Mouse (Mus musculus) hindbrain, postnatal 0 days (tissue): ENCODE data around the gene Galnt12. TPM values are rescaled to one million over a fixed set of nuclear protein-coding genes. Genes with fewer than 3 reads are reported as not detected.

Experiments used
- ATAC-seq: fragments of 200-750 bp; cut with Nextera tagmentation; 2 replicates; pipeline ENCODE4 v1.8.0; 2017; ENCODE audit warnings: mild to moderate bottlenecking, moderate TSS enrichment, moderate library complexity
- DNase-seq: peaks from one replicate; pipeline ENCODE4 v3.0.0-alpha.2; 2015; ENCODE audit warnings: low spot score
- H3K27ac ChIP-seq: fragments of 300-500 bp; sonication (generic); 2 replicates; pipeline ENCODE4 v1.5.1; 2014; ENCODE audit warnings: mild to moderate bottlenecking
- H3K27me3 ChIP-seq: fragments of 300-500 bp; sonication (generic); 2 replicates; pipeline ENCODE4 v1.6.1; 2014; ENCODE audit warnings: low read length, mixed read lengths; ENCODE audit not compliant: insufficient read depth
- H3K36me3 ChIP-seq: fragments of 300-500 bp; sonication (generic); 2 replicates; pipeline ENCODE4 v1.6.1; 2014; ENCODE audit warnings: low read length, mixed read lengths; ENCODE audit not compliant: insufficient read depth
- H3K4me1 ChIP-seq: fragments of 300-500 bp; sonication (generic); 2 replicates; pipeline ENCODE4 v1.6.1; 2014; ENCODE audit warnings: antibody characterized with exemption, low read length, mixed read lengths; ENCODE audit not compliant: insufficient read depth
- H3K4me2 ChIP-seq: fragments of 300-500 bp; sonication (generic); 2 replicates; pipeline ENCODE4 v1.6.1; 2014; ENCODE audit warnings: low read depth, mild to moderate bottlenecking, low read length, moderate library complexity, mixed read lengths
- H3K4me3 ChIP-seq: fragments of 300-500 bp; sonication (generic); 2 replicates; pipeline ENCODE4 v1.5.1; 2014; ENCODE audit warnings: low read length
- H3K9ac ChIP-seq: fragments of 300-500 bp; sonication (generic); replicated peaks from 2 replicates; pipeline ENCODE4 v1.6.1; 2014; ENCODE audit warnings: mild to moderate bottlenecking, low read length, moderate library complexity, mixed read lengths
- H3K9me3 ChIP-seq: fragments of 300-500 bp; sonication (generic); 2 replicates; pipeline ENCODE4 v1.6.1; 2016; ENCODE audit warnings: low read length, mixed read lengths
- CTCF ChIP-seq: IDR thresholded peaks from 2 replicates; pipeline ENCODE4 v1.5.1; 2016; ENCODE audit warnings: antibody characterized with exemption, control low read depth, low read depth
- WGBS: fragments of 180-500 bp; shearing (Covaris S2); extraction: QIAGEN DNeasy Blood & Tissue Kit; methylation state at CpG from one replicate; pipeline ENCODE4 v1.1.7; 2014; 5-methylcytosine and 5-hydroxymethylcytosine counted together
- polyA plus RNA-seq: library from polyadenylated mRNA; unstranded; fragments of >200 nt; fragmentation: Nextera tagmentation; extraction: Ambion mirVana; gene quantifications from 2 replicates; pipeline ENCODE4 v1.2.1, GENCODE M21; 2015
- total RNA-seq: library from RNA; depleted of rRNA; stranded (reverse); fragments of >200 nt; gene quantifications from 2 replicates; pipeline ENCODE4 v1.2.3, GENCODE M21; 2014

Galnt12 gene
- total and polyA plus RNA-seq, 2 experiments from 2014 or later, result 1.2 to 1.5 TPM

GRCm38 (mm10) chr4:47060900-47061299 is 30.8 kb upstream of the Galnt12 start:
- Histone ChIP-seq H3K4me1 (0 out of 2 replicates have a peak, but pooled peaks cover 8% of the 10 kb centered on the region), H3K9me3 (no peaks in the 10 kb centered on the region), H3K9ac (no peak overlapping the region), H3K27ac (no peak overlapping the region), H3K36me3 (no peaks in the 10 kb centered on the region), H3K4me2 (no peak overlapping the region), H3K27me3 (no peaks in the 10 kb centered on the region), H3K4me3 (no peak overlapping the region)
- DNase-seq (no peak), ATAC-seq (no peak)
- WGBS, result 28% methylated on average over 1 of the region's 1 CpGs
- no peak for TF ChIP-seq CTCF

- DNase-seq (no peak), ATAC-seq (no peak)
- no peak overlapping the region for H3K4me2 ChIP-seq
- no peak overlapping the region for H3K4me3 ChIP-seq
- no peaks in the 10 kb centered on the region for H3K36me3 ChIP-seq
- 41% methylated on average over 2 of the region's 2 CpGs for WGBS
- TF ChIP-seq CTCF, result no peak
- H3K9ac ChIP-seq, result no peak overlapping the region
- no peaks in the 10 kb centered on the region for H3K9me3 ChIP-seq
- H3K4me1 ChIP-seq, result no peaks in the 10 kb centered on the region
- no peak overlapping the region for H3K27ac ChIP-seq
- H3K27me3 ChIP-seq, result no peaks in the 10 kb centered on the region
Observed at GRCm38 (mm10) chr4:47075054-47075453, 16.7 kb upstream of the Galnt12 start.

GRCm38 (mm10) chr4:47079997-47080646 is 11.6 kb upstream of the Galnt12 start:
- ATAC-seq, result no peak
- WGBS, result 86% methylated on average over 17 of the region's 17 CpGs
- Histone ChIP-seq H3K9ac (no peak overlapping the region), H3K4me2 (no peak overlapping the region), H3K36me3 (no peaks in the 10 kb centered on the region), H3K4me3 (no peak overlapping the region), H3K9me3 (no peaks in the 10 kb centered on the region), H3K27me3 (no peaks in the 10 kb centered on the region), H3K27ac (no peak overlapping the region), H3K4me1 (no peaks in the 10 kb centered on the region)
- no peak for TF ChIP-seq CTCF
- no peak for DNase-seq

- H3K4me3 ChIP-seq, result no peak overlapping the region
- H3K36me3 ChIP-seq, result no peaks in the 10 kb centered on the region
- H3K4me1 ChIP-seq, result no peaks in the 10 kb centered on the region
- H3K27ac ChIP-seq, result no peak overlapping the region
- no peak overlapping the region for H3K4me2 ChIP-seq
- TF ChIP-seq CTCF, result no peak
- H3K9ac ChIP-seq, result no peak overlapping the region
- WGBS, result 95% methylated on average over 4 of the region's 4 CpGs
- DNase-seq, result no peak
- no peaks in the 10 kb centered on the region for H3K27me3 ChIP-seq
- ATAC-seq, result no peak
- no peaks in the 10 kb centered on the region for H3K9me3 ChIP-seq
Observed at GRCm38 (mm10) chr4:47080647-47081010, 11.1 kb upstream of the Galnt12 start.

- TF ChIP-seq CTCF, result no peak
- WGBS, result 96% methylated on average over 7 of the region's 7 CpGs
Observed at GRCm38 (mm10) chr4:47083824-47084223, 7.9 kb upstream of the Galnt12 start.

GRCm38 (mm10) chr4:47088671-47089070 is 3.0 kb upstream of the Galnt12 start:
- no peak overlapping the region for H3K9ac ChIP-seq
- peaks cover 7% of the 10 kb centered on the region for H3K4me1 ChIP-seq
- no peaks in the 10 kb centered on the region for H3K9me3 ChIP-seq
- no peak for TF ChIP-seq CTCF
- DNase-seq, result no peak
- no peak overlapping the region for H3K27ac ChIP-seq
- no peak overlapping the region for H3K4me2 ChIP-seq
- H3K4me3 ChIP-seq, result no peak overlapping the region
- H3K36me3 ChIP-seq, result no peaks in the 10 kb centered on the region
- ATAC-seq, result no peak
- 86% methylated on average over 7 of the region's 7 CpGs for WGBS
- H3K27me3 ChIP-seq, result 0 out of 2 replicates have a peak, but pooled peaks cover 4% of the 10 kb centered on the region

More at GRCm38 (mm10) chr4:47083824-47084223, 7.9 kb upstream of the Galnt12 start:
- ATAC-seq (no peak), DNase-seq (no peak)
- no peak overlapping the region for H3K4me3 ChIP-seq
- no peaks in the 10 kb centered on the region for H3K9me3 ChIP-seq
- no peaks in the 10 kb centered on the region for H3K27me3 ChIP-seq
- no peak overlapping the region for H3K9ac ChIP-seq
- H3K27ac ChIP-seq, result no peak overlapping the region
- no peaks in the 10 kb centered on the region for H3K4me1 ChIP-seq
- H3K36me3 ChIP-seq, result no peaks in the 10 kb centered on the region
- no peak overlapping the region for H3K4me2 ChIP-seq

- H3K27me3 ChIP-seq, result 0 out of 2 replicates have a peak, but pooled peaks cover 8% of the 10 kb centered on the region
- 2% methylated on average over 21 of the region's 21 CpGs for WGBS
- no peaks in the 10 kb centered on the region for H3K36me3 ChIP-seq
- peak overlapping the region; percentile 99 for H3K4me2 ChIP-seq
- ATAC-seq, result peak; percentile 71
- TF ChIP-seq CTCF, result no peak
- peak overlapping the region; percentile 66 for H3K4me3 ChIP-seq
- H3K4me1 ChIP-seq, result peaks cover 7% of the 10 kb centered on the region
- peak; percentile 37 for DNase-seq
- no peak overlapping the region for H3K27ac ChIP-seq
- peak overlapping the region; percentile 66; the same call in 1 of the 2 replicates for H3K9ac ChIP-seq
- H3K9me3 ChIP-seq, result no peaks in the 10 kb centered on the region
Observed at GRCm38 (mm10) chr4:47092387-47093021, 795 bp downstream of the Galnt12 start.
